Mouse (Mus musculus) kidney, postnatal 0 days (tissue): ENCODE results near the gene Megf8. TPM values are rescaled to one million over a fixed set of nuclear protein-coding genes. Genes with fewer than 3 reads are reported as not detected.

Experiments used
- ATAC-seq: fragments of 200-750 bp; cut with Nextera tagmentation; replicated peaks from 2 replicates; pipeline ENCODE4 v1.8.0; 2017; ENCODE audit warnings: low read depth, moderate number of reproducible peaks, moderate TSS enrichment, moderate library complexity; ENCODE audit not compliant: low FRiP score
- DNase-seq: peaks from one replicate; pipeline ENCODE4 v3.0.0-alpha.2; 2016; ENCODE audit warnings: low spot score
- H3K27ac ChIP-seq: fragments of 300-500 bp; sonication (generic); 2 replicates; pipeline ENCODE4 v1.5.1; 2014; ENCODE audit warnings: mild to moderate bottlenecking
- H3K27me3 ChIP-seq: fragments of 300-500 bp; sonication (generic); 2 replicates; pipeline ENCODE4 v1.6.1; 2014; ENCODE audit warnings: low read length, mixed read lengths; ENCODE audit not compliant: insufficient read depth
- H3K36me3 ChIP-seq: fragments of 300-500 bp; sonication (generic); 2 replicates; pipeline ENCODE4 v1.6.1; 2014; ENCODE audit warnings: low read length, mixed read lengths; ENCODE audit not compliant: insufficient read depth
- H3K4me1 ChIP-seq: fragments of 300-500 bp; sonication (generic); replicated peaks from 2 replicates; pipeline ENCODE4 v1.6.1; 2014; ENCODE audit warnings: antibody characterized with exemption, low read length, mixed read lengths; ENCODE audit not compliant: insufficient read depth
- H3K4me2 ChIP-seq: fragments of 300-500 bp; sonication (generic); 2 replicates; pipeline ENCODE4 v1.6.1; 2014; ENCODE audit warnings: mild to moderate bottlenecking, low read length, moderate library complexity, mixed read lengths
- H3K4me3 ChIP-seq: fragments of 300-500 bp; sonication (generic); replicated peaks from 2 replicates; pipeline ENCODE4 v1.5.1; 2014; ENCODE audit warnings: low read depth, low read length
- H3K9ac ChIP-seq: fragments of 300-500 bp; sonication (generic); 2 replicates; pipeline ENCODE4 v1.6.1; 2014; ENCODE audit warnings: low read depth, low read length
- H3K9me3 ChIP-seq: fragments of 300-500 bp; sonication (generic); replicated peaks from 2 replicates; pipeline ENCODE4 v1.6.1; 2016; ENCODE audit warnings: low read length, inconsistent platforms, mixed read lengths
- CTCF ChIP-seq: IDR thresholded peaks from 2 replicates; pipeline ENCODE4 v1.5.1; 2016; ENCODE audit warnings: antibody characterized with exemption, low read depth, mild to moderate bottlenecking, moderate library complexity
- WGBS: fragments of 180-500 bp; shearing (Covaris S2); extraction: QIAGEN DNeasy Blood & Tissue Kit; methylation state at CpG from one replicate; pipeline ENCODE4 v1.1.7; 2014; 5-methylcytosine and 5-hydroxymethylcytosine counted together
- polyA plus RNA-seq: library from polyadenylated mRNA; unstranded; fragments of >200 nt; fragmentation: Nextera tagmentation; extraction: Ambion mirVana; gene quantifications from 2 replicates; pipeline ENCODE4 v1.2.1, GENCODE M21; 2015

Megf8 gene
- 8.1 and 9.6 TPM in 2 replicates for polyA plus RNA-seq

GRCm38 (mm10) chr7:25316532-25317445, at the start of gene Megf8:
TSS of gene Megf8 (plus strand) at chr7:25317164.
- Histone ChIP-seq H3K4me1 (peaks cover 23% of the 10 kb centered on the region), H3K9ac (peak within 1 kb of the TSS; percentile 70), H3K9me3 (no peaks in the 10 kb centered on the region), H3K4me3 (peak within 1 kb of the TSS; percentile 53), H3K36me3 (no peaks in the 10 kb centered on the region), H3K27me3 (peaks cover 27% of the 10 kb centered on the region), H3K4me2 (peak within 1 kb of the TSS; percentile 88), H3K27ac (peak within 1 kb of the TSS; percentile 90)
- peak; percentile 100 for DNase-seq
- WGBS, result under 1% methylated on average over 52 of the region's 52 CpGs
- ATAC-seq, result peak; percentile 98
- peak; percentile 97 for TF ChIP-seq CTCF

DNA sequence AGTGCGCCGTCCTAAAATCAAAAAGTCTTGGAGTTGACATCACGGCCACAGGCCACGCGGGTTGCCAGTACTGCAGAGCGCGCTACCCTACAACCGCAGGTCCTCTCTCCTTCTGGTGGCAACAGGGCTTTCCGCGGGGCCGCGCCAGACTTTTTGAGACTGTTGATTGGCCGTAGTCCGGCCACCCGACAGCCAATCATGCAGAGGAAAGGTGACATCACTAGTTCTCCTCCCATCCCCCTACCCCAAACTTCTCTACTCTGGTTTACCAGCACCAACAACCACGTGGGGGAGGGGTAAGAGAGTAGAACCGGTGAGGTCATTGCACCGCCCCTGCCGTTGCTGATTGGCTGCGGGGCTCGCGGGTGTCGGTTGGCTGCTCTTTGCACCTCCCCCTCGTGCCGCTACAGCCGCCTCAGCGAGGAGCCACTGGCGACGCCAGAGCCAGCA, 49.6 kb upstream of the Megf8 start, which contains the start of gene Cic:
Cic (plus strand) TSS at position 404 of the 450 bp plus-strand sequence.
- Histone ChIP-seq H3K4me3 (peak within 1 kb of the TSS; percentile 71), H3K9ac (peak within 1 kb of the TSS; percentile 83), H3K27me3 (no peaks in the 10 kb centered on the region), H3K27ac (peak within 1 kb of the TSS; percentile 97), H3K36me3 (peaks cover 11% of the 10 kb centered on the region; the same call in 1 of the 2 replicates), H3K4me1 (peaks cover 15% of the 10 kb centered on the region; the same call in 1 of the 2 replicates), H3K4me2 (peak within 1 kb of the TSS; percentile 80), H3K9me3 (no peaks in the 10 kb centered on the region)
- ATAC-seq (peak; percentile 85), DNase-seq (peak; percentile 100)
- no peak for TF ChIP-seq CTCF
- under 1% methylated on average over 29 of the region's 29 CpGs for WGBS

DNA sequence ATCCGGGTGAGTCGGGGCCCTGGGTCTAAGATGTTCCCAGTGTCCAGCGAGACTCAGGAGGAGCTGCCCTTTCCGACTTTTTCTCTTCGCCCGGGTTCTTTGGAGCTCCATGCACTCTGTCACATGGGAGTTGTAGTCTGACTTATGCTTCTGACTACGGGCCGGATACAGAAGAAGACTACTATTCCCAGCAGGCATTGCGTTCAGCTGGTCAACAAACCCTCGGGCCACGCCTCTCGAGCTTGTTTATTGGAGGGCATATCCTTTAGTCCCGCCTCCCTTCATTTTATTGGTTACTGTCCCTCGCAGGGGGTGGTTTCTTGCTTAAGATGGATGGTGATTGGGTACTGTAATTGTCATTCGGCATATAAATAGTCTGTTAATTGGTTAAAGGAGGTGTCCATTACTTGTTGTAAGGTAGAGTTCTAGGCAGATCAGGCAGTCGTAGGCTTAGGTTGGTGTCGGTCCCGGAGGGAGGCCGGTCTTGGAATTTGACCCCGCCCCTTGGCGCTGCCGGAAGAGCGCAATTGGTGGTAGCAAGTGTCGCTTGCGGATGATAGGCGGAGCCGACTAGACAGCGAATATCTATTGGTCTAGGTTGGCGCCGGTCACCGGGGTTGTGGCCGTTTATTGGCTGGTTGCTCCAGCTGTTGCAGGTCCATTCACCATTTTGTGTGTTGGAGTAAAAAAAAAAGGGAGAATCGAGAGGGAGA, 49.1 kb upstream of the Megf8 start:
- Histone ChIP-seq H3K4me3 (peak overlapping the region; percentile 71), H3K36me3 (peaks cover 16% of the 10 kb centered on the region), H3K9ac (peak overlapping the region; percentile 83), H3K4me2 (peak overlapping the region; percentile 80), H3K9me3 (no peaks in the 10 kb centered on the region), H3K27me3 (no peaks in the 10 kb centered on the region), H3K4me1 (peaks cover 15% of the 10 kb centered on the region; the same call in 1 of the 2 replicates), H3K27ac (peak overlapping the region; percentile 97)
- DNase-seq (peak; percentile 100), ATAC-seq (peak; percentile 96)
- WGBS, result under 1% methylated on average over 33 of the region's 33 CpGs
- TF ChIP-seq CTCF, result 0 out of 2 replicates have a peak, but pooled peaks have one; percentile 8

DNA sequence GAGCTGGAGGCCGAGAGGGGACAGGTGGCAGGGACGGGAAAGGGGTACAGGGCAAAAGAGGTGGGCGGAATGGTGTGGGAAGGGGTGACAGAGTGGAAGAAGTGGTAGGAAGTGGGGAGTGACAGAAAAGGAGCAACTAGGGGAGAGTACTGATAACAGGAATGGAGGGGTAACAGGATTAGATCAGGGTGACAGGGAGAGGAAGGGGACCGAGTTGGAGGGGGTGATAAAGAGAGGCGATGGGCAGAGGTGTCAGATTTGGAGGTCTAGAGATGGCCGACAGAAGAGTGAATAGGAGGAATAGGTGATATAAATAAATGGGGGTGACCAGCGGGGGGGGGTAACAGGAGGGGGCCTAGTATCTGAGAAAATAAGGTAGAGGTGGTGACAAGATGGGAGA, 48.4 kb upstream of the Megf8 start:
- H3K27ac ChIP-seq, result peak overlapping the region; percentile 77
- H3K9ac ChIP-seq, result peak overlapping the region; percentile 71
- no peak for ATAC-seq
- peaks cover 22% of the 10 kb centered on the region for H3K36me3 ChIP-seq
- peaks cover 15% of the 10 kb centered on the region; the same call in 1 of the 2 replicates for H3K4me1 ChIP-seq
- no peak for TF ChIP-seq CTCF
- no peaks in the 10 kb centered on the region for H3K27me3 ChIP-seq
- H3K4me3 ChIP-seq, result peak overlapping the region; percentile 65
- peak overlapping the region; percentile 80 for H3K4me2 ChIP-seq
- WGBS, result 2% methylated on average over 7 of the region's 7 CpGs
- DNase-seq, result no peak
- no peaks in the 10 kb centered on the region for H3K9me3 ChIP-seq

DNA sequence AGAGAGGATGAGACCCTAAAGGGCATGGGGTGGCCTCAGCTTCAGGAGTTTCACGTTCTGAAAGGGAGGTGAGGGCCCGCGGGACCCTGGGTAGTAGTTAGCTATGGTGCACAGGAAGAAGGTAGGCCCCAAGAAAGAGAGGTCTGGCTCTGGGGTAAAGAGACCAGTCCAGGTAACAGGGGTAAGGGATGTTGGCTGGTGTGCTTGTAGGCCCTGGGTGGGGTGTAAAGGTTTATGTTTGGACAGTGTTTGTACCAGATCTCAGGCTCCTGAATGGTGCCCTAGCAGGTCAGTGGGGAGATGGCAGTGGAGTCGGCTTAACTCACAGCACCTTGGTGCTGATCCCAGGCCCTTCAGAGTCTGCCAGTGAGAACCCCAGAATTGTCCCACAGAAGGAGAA, 47.9 kb upstream of the Megf8 start:
- Histone ChIP-seq H3K9me3 (no peaks in the 10 kb centered on the region), H3K36me3 (peaks cover 22% of the 10 kb centered on the region), H3K27me3 (no peaks in the 10 kb centered on the region), H3K4me3 (peak overlapping the region; percentile 65), H3K4me2 (peak overlapping the region; percentile 80), H3K4me1 (peaks cover 15% of the 10 kb centered on the region; the same call in 1 of the 2 replicates), H3K27ac (peak overlapping the region; percentile 77), H3K9ac (peak overlapping the region; percentile 71)
- DNase-seq (no peak), ATAC-seq (no peak)
- 35% methylated on average over 4 of the region's 4 CpGs for WGBS
- TF ChIP-seq CTCF, result no peak
